Mouse (Mus musculus) frontal cortex, postnatal 14 days (tissue): ENCODE measurements around the gene Dhh.
A peak's percentile ranks its signal among the peaks of the same experiment; 100 is the strongest.

Experiments
- DNase-seq, 2 experiments: peaks; one replicate each; pipeline ENCODE4 v3.0.0; 2022; ENCODE audit warnings: low spot score in 2 of 2

Gene Dhh

GRCm38 (mm10) chr15:98871916-98872888 lies 26.1 kb downstream of the Dhh start:
- peak; percentile 91 to 92 for DNase-seq

- no peak for DNase-seq
Measured at GRCm38 (mm10) chr15:98871070-98871915, 27.0 kb downstream of the Dhh start, which contains the start of gene Kmt2d. Kmt2d (minus strand) TSS chr15:98871204.

- DNase-seq, result no peak
Measured at GRCm38 (mm10) chr15:98870179-98871069, 27.9 kb downstream of the Dhh start.

- no peak for DNase-seq
Measured at GRCm38 (mm10) chr15:98869342-98870178, 28.8 kb downstream of the Dhh start.

GRCm38 (mm10) chr15:98868346-98869063 lies 29.8 kb downstream of the Dhh start:
- no peak for DNase-seq

GRCm38 (mm10) chr15:98867321-98867720 lies 31.0 kb downstream of the Dhh start:
- no peak for DNase-seq

- DNase-seq, result no peak
Measured at GRCm38 (mm10) chr15:98866501-98866900, 31.8 kb downstream of the Dhh start.

- no peak for DNase-seq
Measured at GRCm38 (mm10) chr15:98865771-98866170, 32.6 kb downstream of the Dhh start.

- no peak for DNase-seq
Measured at GRCm38 (mm10) chr15:98864951-98865350, 33.4 kb downstream of the Dhh start.

GRCm38 (mm10) chr15:98863451-98863958 lies 34.8 kb downstream of the Dhh start:
- DNase-seq, result no peak

GRCm38 (mm10) chr15:98861701-98862410 lies 36.5 kb downstream of the Dhh start:
- DNase-seq, result no peak

- no peak for DNase-seq
Measured at GRCm38 (mm10) chr15:98860921-98861320, 37.4 kb downstream of the Dhh start.

- no peak for DNase-seq
Measured at GRCm38 (mm10) chr15:98859319-98860043, 38.9 kb downstream of the Dhh start.

GRCm38 (mm10) chr15:98854214-98854613 lies 44.1 kb downstream of the Dhh start:
- DNase-seq, result no peak

GRCm38 (mm10) chr15:98853161-98853937 lies 45.0 kb downstream of the Dhh start:
- no peak for DNase-seq

GRCm38 (mm10) chr15:98852733-98853132 lies 45.6 kb downstream of the Dhh start:
- no peak for DNase-seq

GRCm38 (mm10) chr15:98852071-98852470 lies 46.3 kb downstream of the Dhh start:
- no peak for DNase-seq
